Mouse (Mus musculus) MEL (cell line): ENCODE data around the gene Kyat1. TPM values are rescaled to one million over a fixed set of nuclear protein-coding genes. Genes with fewer than 3 reads are reported as not detected.

ENCODE experiments used
- DNase-seq: peaks from one replicate; pipeline ENCODE4 v3.0.0; 2011; ENCODE audit warnings: low read depth, low spot score
- H3K27ac ChIP-seq: 2 replicates; pipeline ENCODE4 v1.5.1; 2012; ENCODE audit warnings: low read depth, mild to moderate bottlenecking, control low read depth, low read length, moderate library complexity; ENCODE audit not compliant: control insufficient read depth
- H3K27me3 ChIP-seq, 2 experiments: fragments of 150-350 bp in 1 of 2; sonication (generic) in 1 of 2; 2 replicates each; pipeline ENCODE4 v1.6.1; 2012; ENCODE audit warnings: low read length in 2 of 2, mild to moderate bottlenecking in 2 of 2, improper control_type of control experiment in 1 of 2, moderate library complexity in 1 of 2; ENCODE audit not compliant: insufficient read depth in 2 of 2, control insufficient read depth in 1 of 2
- H3K36me3 ChIP-seq, 2 experiments: 2 replicates each; pipeline ENCODE4 v1.6.1; 2012 to 2014; ENCODE audit warnings: low read length in 2 of 2, improper control_type of control experiment in 1 of 2, inconsistent platforms in 1 of 2, mild to moderate bottlenecking in 1 of 2; ENCODE audit not compliant: insufficient read depth in 2 of 2, control insufficient read depth in 1 of 2
- H3K4me1 ChIP-seq, 2 experiments: fragments of 150-350 bp in 1 of 2; sonication (generic) in 1 of 2; 2 replicates each; pipeline ENCODE4 v1.6.1; 2012; ENCODE audit warnings: low read length in 2 of 2, improper control_type of control experiment in 1 of 2, mild to moderate bottlenecking in 1 of 2; ENCODE audit not compliant: insufficient read depth in 2 of 2, control insufficient read depth in 1 of 2
- H3K4me3 ChIP-seq, 2 experiments: fragments of 150-350 bp in 1 of 2; sonication (generic) in 1 of 2; 2 replicates each; pipeline ENCODE4 v1.5.1; 2012; ENCODE audit warnings: low read depth in 2 of 2, low read length in 2 of 2, mild to moderate bottlenecking in 2 of 2, moderate library complexity in 2 of 2, control low read depth in 1 of 2, improper control_type of control experiment in 1 of 2; ENCODE audit not compliant: control insufficient read depth in 1 of 2, insufficient read depth in 1 of 2
- H3K79me2 ChIP-seq: 2 replicates; pipeline ENCODE4 v1.6.1; 2012; ENCODE audit warnings: mild to moderate bottlenecking, low read length, moderate library complexity; ENCODE audit not compliant: control insufficient read depth, poor library complexity, insufficient read depth
- H3K9ac ChIP-seq: 2 replicates; pipeline ENCODE4 v1.6.1; 2012; ENCODE audit warnings: low read depth, mild to moderate bottlenecking, control low read depth, low read length, moderate library complexity; ENCODE audit not compliant: control insufficient read depth, poor library complexity, severe bottlenecking
- H3K9me3 ChIP-seq: fragments of 150-350 bp; sonication (generic); replicated peaks from 2 replicates; pipeline ENCODE4 v1.6.1; 2012; ENCODE audit warnings: mild to moderate bottlenecking, low read length, improper control_type of control experiment, moderate library complexity; ENCODE audit not compliant: insufficient read depth
- E2F4 ChIP-seq: IDR thresholded peaks from 2 replicates; pipeline ENCODE4 v1.6.1; 2011; ENCODE audit warnings: low read depth, low read length, improper control_type of control experiment, borderline replicate concordance
- ELF1 ChIP-seq: IDR thresholded peaks from 2 replicates; pipeline ENCODE4 v1.6.1; 2014; ENCODE audit warnings: low read depth, mild to moderate bottlenecking, inconsistent platforms, low read length, improper control_type of control experiment, moderate library complexity
- EP300 ChIP-seq, 2 experiments: IDR thresholded peaks; 2 replicates each; pipeline ENCODE4 v1.6.1; 2011; ENCODE audit warnings: improper control_type of control experiment in 2 of 2, low read length in 2 of 2, low read depth in 1 of 2, mild to moderate bottlenecking in 1 of 2
- KAT2A ChIP-seq: conservative IDR thresholded peaks from 2 replicates; pipeline ENCODE4 v1.6.1; 2012; ENCODE audit warnings: low read depth, low read length, improper control_type of control experiment, inconsistent platforms
- MYB ChIP-seq: IDR thresholded peaks from 2 replicates; pipeline ENCODE4 v1.6.1; 2011; ENCODE audit warnings: mild to moderate bottlenecking, low read depth, low read length, improper control_type of control experiment
- POLR2A ChIP-seq, 2 experiments: IDR thresholded peaks; 2 replicates each; pipeline ENCODE4 v1.6.1; 2011 to 2012; ENCODE audit warnings: low read length in 2 of 2, mild to moderate bottlenecking in 2 of 2, control low read depth in 1 of 2, improper control_type of control experiment in 1 of 2, low read depth in 1 of 2, moderate library complexity in 1 of 2; ENCODE audit not compliant: control insufficient read depth in 1 of 2, insufficient read depth in 1 of 2, poor library complexity in 1 of 2
- POLR2AphosphoS2 ChIP-seq: IDR thresholded peaks from 2 replicates; pipeline ENCODE4 v1.6.1; 2011; ENCODE audit warnings: low read length, improper control_type of control experiment
- POLR2AphosphoS5 ChIP-seq: IDR thresholded peaks from 2 replicates; pipeline ENCODE4 v1.6.1; 2012; ENCODE audit warnings: low read depth, borderline replicate concordance, mild to moderate bottlenecking, inconsistent platforms, low read length, moderate library complexity, mixed read lengths
- RAD21 ChIP-seq: IDR thresholded peaks from 2 replicates; pipeline ENCODE4 v1.6.1; 2011; ENCODE audit warnings: mild to moderate bottlenecking, low read depth, low read length, improper control_type of control experiment
- SMC3 ChIP-seq: IDR thresholded peaks from 2 replicates; pipeline ENCODE4 v1.6.1; 2011; ENCODE audit warnings: low read depth, low read length, improper control_type of control experiment
- ZKSCAN1 ChIP-seq: IDR thresholded peaks from 2 replicates; pipeline ENCODE4 v1.6.1; 2012; ENCODE audit warnings: low read depth, mild to moderate bottlenecking, inconsistent platforms, low read length, improper control_type of control experiment, moderate library complexity
- ZNF384 ChIP-seq: IDR thresholded peaks from 2 replicates; pipeline ENCODE4 v1.6.1; 2012; ENCODE audit warnings: low read depth, mild to moderate bottlenecking, inconsistent platforms, low read length, improper control_type of control experiment
- polyA plus RNA-seq, 2 experiments: library from polyadenylated mRNA; stranded (reverse) in 1 of 2; unstranded in 1 of 2; fragments of >175 nt in 1 of 2; fragments of >200 nt in 1 of 2; gene quantifications; 2 replicates each; pipeline versions ENCODE4 v1.2.1 to v1.2.4; 2012; ENCODE audit warnings: low replicate concordance in 2 of 2, low read depth in 1 of 2; ENCODE audit not compliant: insufficient read length in 2 of 2, insufficient read depth in 1 of 2, missing spikeins in 1 of 2
- total RNA-seq: library from RNA; depleted of rRNA; stranded (reverse); fragments of 300-350 nt; gene quantifications from 2 replicates; pipeline ENCODE4 v1.2.3, GENCODE M21; 2012

The Kyat1 gene
- total and polyA plus RNA-seq, 3 experiments: 9.5 to 14.9 TPM; not detected in 1

DNA sequence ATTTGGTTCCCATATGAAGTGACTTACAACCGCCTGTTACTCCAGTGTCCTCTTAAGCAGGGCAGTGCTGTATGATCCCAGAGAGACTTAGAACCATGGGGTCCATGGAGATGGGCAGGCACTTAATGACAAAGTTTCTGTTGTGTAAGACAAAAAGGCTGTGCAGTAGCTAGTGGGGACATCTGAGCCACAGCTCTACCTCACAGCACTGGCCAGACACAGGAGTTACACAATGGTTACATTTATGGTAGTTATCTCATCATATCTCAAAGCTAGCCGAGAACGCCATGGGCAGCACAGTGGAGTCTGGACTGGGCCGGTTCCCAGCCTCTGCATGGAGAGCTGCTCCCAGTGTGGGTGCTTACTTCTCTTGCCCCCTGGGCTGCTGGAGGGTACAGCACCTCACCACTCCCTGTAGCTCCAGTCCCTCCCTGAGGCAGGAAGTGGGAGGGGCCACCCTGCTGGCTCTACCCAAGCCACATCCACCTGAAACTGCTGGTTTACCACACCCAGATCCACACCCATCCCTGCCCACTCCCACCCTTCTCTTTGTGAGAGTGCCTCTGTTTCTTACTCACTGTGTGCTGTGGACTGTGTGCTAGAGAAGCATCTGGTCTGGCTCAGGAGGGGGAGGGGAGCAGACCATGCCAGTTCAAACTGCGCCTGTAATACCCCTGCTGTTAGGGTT, 45.9 kb upstream of the Kyat1 start:
- Histone ChIP-seq H3K4me1 (peaks cover 5 to 8% of the 10 kb centered on the region in 2 experiments), H3K36me3 (peaks cover 3 to 9% of the 10 kb centered on the region in 2 experiments), H3K79me2 (no peaks in the 10 kb centered on the region), H3K27me3 (no peaks in the 10 kb centered on the region), H3K27ac (0 out of 2 replicates have a peak overlapping the region, but pooled peaks have one; percentile 6), H3K9ac (no peak overlapping the region), H3K9me3 (no peaks in the 10 kb centered on the region), H3K4me3 (no peak overlapping the region)
- TF ChIP-seq E2F4 (no peak), ELF1 (0 out of 2 replicates have a peak, but pooled peaks have one; percentile 26)
- peak; percentile 67 for DNase-seq

- peaks cover 3 to 9% of the 10 kb centered on the region in 2 experiments for H3K36me3 ChIP-seq
- no peak for DNase-seq
- no peaks in the 10 kb centered on the region for H3K79me2 ChIP-seq
- H3K27ac ChIP-seq: no peak overlapping the region
- no peaks in the 10 kb centered on the region for H3K9me3 ChIP-seq
- H3K9ac ChIP-seq: no peak overlapping the region
- H3K27me3 ChIP-seq: no peaks in the 10 kb centered on the region
- peaks cover 5 to 8% of the 10 kb centered on the region in 2 experiments for H3K4me1 ChIP-seq
- no peak overlapping the region for H3K4me3 ChIP-seq
- TF ChIP-seq POLR2AphosphoS5: no peak
- no peak for TF ChIP-seq ZKSCAN1
- no peak for TF ChIP-seq POLR2A (IDR thresholded peaks at IDR 0.05; ENCODE audit: control insufficient read depth in 1 of 2, insufficient read depth in 1 of 2, low read depth in 1 of 2, low read length in 2 of 2, poor library complexity in 1 of 2)
- no peak for TF ChIP-seq EP300 (IDR thresholded peaks at IDR 0.05; ENCODE audit: low read depth in 1 of 2, low read length in 2 of 2)
- no peak for TF ChIP-seq RAD21
- TF ChIP-seq MYB: no peak
- TF ChIP-seq ZNF384: no peak
- no peak for TF ChIP-seq KAT2A
- TF ChIP-seq POLR2AphosphoS2: no peak
- TF ChIP-seq SMC3: no peak
These were observed 44.8 kb upstream of the Kyat1 start for GRCm38 (mm10) chr2:30250166-30251128.
